Mouse (Mus musculus) heart, postnatal 25 days (tissue): ENCODE data around the gene 4931409K22Rik. TPM values are rescaled to one million over a fixed set of nuclear protein-coding genes. Genes with fewer than 3 reads are reported as not detected.
"Not testable (repeated sequence)": the region's sequence is repeated elsewhere in the genome, so short reads cannot be mapped to it uniquely, and the experiment has no call there.

Experiments
- DNase-seq: peaks from one replicate; pipeline ENCODE4 v3.0.0; 2022; ENCODE audit warnings: low spot score
- intact Hi-C: fragments of 180-260 bp; cut with DNase I; formaldehyde crosslinking; loops from one replicate; pipeline ENCODE4 v1.15.1; 2025
- total RNA-seq, 2 experiments: library from RNA; stranded (reverse); gene quantifications; 2 replicates each; pipeline ENCODE4 v1.2.3; 2021

The 4931409K22Rik gene
- total RNA-seq, 2 experiments from 2014 or later = not detected

- intact Hi-C loops = loop anchor here (5.0 kb wide), 2 partner anchors 63 to 83 kb away; no protein-coding TSS in a partner anchor
- no peak for DNase-seq
Measured at GRCm38 (mm10) chr5:24595261-24595660, 38.7 kb upstream of the 4931409K22Rik start.

- intact Hi-C loops = no loop called here
- no peak for DNase-seq
Measured at GRCm38 (mm10) chr5:24594346-24594745, 37.7 kb upstream of the 4931409K22Rik start.

- intact Hi-C loops = no loop called here
- no peak for DNase-seq
Measured at GRCm38 (mm10) chr5:24593928-24594327, 37.3 kb upstream of the 4931409K22Rik start.

GRCm38 (mm10) chr5:24593230-24593629 is 36.6 kb upstream of the 4931409K22Rik start:
- DNase-seq = no peak
- intact Hi-C loops = no loop called here

GRCm38 (mm10) chr5:24592471-24593160 is 36.0 kb upstream of the 4931409K22Rik start:
- no peak for DNase-seq
- intact Hi-C loops = no loop called here

GRCm38 (mm10) chr5:24591796-24592470 is 35.3 kb upstream of the 4931409K22Rik start:
- intact Hi-C loops = no loop called here
- DNase-seq = no peak

- intact Hi-C loops = no loop called here
- DNase-seq = no peak
Measured at GRCm38 (mm10) chr5:24591268-24591721, 34.7 kb upstream of the 4931409K22Rik start.

- intact Hi-C loops = no loop called here
- DNase-seq = no peak
Measured at GRCm38 (mm10) chr5:24589511-24590500, 33.2 kb upstream of the 4931409K22Rik start.

- no peak for DNase-seq
- intact Hi-C loops = no loop called here
Measured at GRCm38 (mm10) chr5:24587200-24587577, 30.6 kb upstream of the 4931409K22Rik start.

- intact Hi-C loops = no loop called here
- peak; percentile 64 for DNase-seq
Measured at GRCm38 (mm10) chr5:24586547-24587199, 30.1 kb upstream of the 4931409K22Rik start, which contains the start of gene Chpf2. Gene Chpf2 (plus strand): TSS chr5:24586741.

- intact Hi-C loops = no loop called here
- DNase-seq = no peak
Measured at GRCm38 (mm10) chr5:24586106-24586505, 29.5 kb upstream of the 4931409K22Rik start.

- DNase-seq = no peak
Measured at GRCm38 (mm10) chr5:24578109-24578963, 21.7 kb upstream of the 4931409K22Rik start.

GRCm38 (mm10) chr5:24577183-24577929 is 20.7 kb upstream of the 4931409K22Rik start, which contains the start of gene Abcf2:
Gene Abcf2 (minus strand): TSS chr5:24577467.
- peak; percentile 100 for DNase-seq
- intact Hi-C loops = loop anchor here (5.0 kb wide), 2 partner anchors 45 to 125 kb away; partner anchors contain the start of gene Agap3

More at GRCm38 (mm10) chr5:24578109-24578963, 21.7 kb upstream of the 4931409K22Rik start:
- intact Hi-C loops = loop anchor here (5.0 kb wide), 2 partner anchors 46 to 126 kb away; partner anchors contain the start of gene Agap3

GRCm38 (mm10) chr5:24576801-24577182 is 20.2 kb upstream of the 4931409K22Rik start:
- no peak for DNase-seq
- intact Hi-C loops = loop anchor here (5.0 kb wide), 2 partner anchors 44 to 124 kb away; partner anchors contain the start of gene Agap3

GRCm38 (mm10) chr5:24575948-24576347 is 19.3 kb upstream of the 4931409K22Rik start:
- intact Hi-C loops = loop anchor here (5.0 kb wide), 2 partner anchors 44 to 124 kb away; partner anchors contain the start of gene Agap3
- no peak for DNase-seq

GRCm38 (mm10) chr5:24555335-24555734 is 1.3 kb downstream of the 4931409K22Rik start:
- DNase-seq, intact Hi-C loops: not testable (repeated sequence)

GRCm38 (mm10) chr5:24553621-24554244 is 2.9 kb downstream of the 4931409K22Rik start:
- intact Hi-C loops = no loop called here

More at GRCm38 (mm10) chr5:24553621-24554244, 2.9 kb downstream of the 4931409K22Rik start:
- DNase-seq = no peak
